Mouse (Mus musculus): ENCODE data around the gene Pts. TPM values are rescaled to one million over a fixed set of nuclear protein-coding genes. Genes with fewer than 3 reads are reported as not detected.

Pts gene
- polyA plus RNA-seq (2012; rRNA removed) = 50.2 and 58.6 TPM in 2 replicates

DNA sequence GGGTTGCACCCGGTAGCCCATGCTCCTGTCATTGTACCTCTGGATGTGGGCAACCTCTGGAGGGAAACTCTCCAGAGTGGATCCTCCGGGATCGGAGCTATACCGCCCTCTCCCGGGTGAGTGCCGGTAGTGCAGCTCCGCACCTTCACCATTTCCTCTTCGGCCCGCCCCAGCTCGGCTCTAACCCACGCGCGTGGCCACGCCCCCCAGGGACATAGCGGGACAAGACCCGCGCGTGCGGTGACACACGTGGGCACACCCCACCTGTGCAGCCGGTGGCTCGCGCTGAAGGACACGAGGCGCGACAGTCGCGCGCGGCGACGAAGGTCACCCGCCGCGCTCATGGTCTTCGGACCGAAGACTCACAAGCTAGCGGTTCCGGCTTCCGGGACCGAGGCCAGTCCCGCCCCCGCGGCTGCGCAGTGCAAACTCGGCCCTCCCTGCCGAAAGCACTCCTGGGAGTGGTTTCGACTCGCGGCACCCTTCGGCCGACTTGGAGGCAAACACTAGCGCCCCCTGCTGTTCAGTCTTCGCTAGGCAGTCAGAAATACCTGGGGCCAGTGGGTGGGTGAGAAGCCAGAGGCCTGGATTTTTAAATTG lies at the start of gene Pts:
Gene Pts (minus strand): TSS at position 432 of the 600 bp plus-strand sequence.
- TF ChIP-seq POLR2A (IDR thresholded peaks at IDR 0.05; ENCODE audit: low read depth, low read length) (peak; percentile 93), CTCF (conservative IDR thresholded peaks at IDR 0.05; ENCODE audit: insufficient read depth, insufficient read length, low read depth, low read length) (peak; percentile 92)
- peak; percentile 98 for DNase-seq
- under 1% methylated on average over 54 of the region's 54 CpGs for WGBS
- H3K4me3 ChIP-seq (ENCODE audit: insufficient read depth, low read depth, low read length) = peak within 1 kb of the TSS; percentile 87
- no peaks in the 10 kb centered on the region for H3K36me3 ChIP-seq (ENCODE audit: control insufficient read depth, insufficient read depth, low read length)
- no peaks in the 10 kb centered on the region for H3K27me3 ChIP-seq (replicated peaks; ENCODE audit: control insufficient read depth, insufficient read depth, low read length)
- peak within 1 kb of the TSS; percentile 85 for H3K27ac ChIP-seq (ENCODE audit: insufficient read depth, low read depth, low read length)
- H3K4me1 ChIP-seq (ENCODE audit: control insufficient read depth, insufficient read depth, low read length) = peaks cover 11% of the 10 kb centered on the region

DNA sequence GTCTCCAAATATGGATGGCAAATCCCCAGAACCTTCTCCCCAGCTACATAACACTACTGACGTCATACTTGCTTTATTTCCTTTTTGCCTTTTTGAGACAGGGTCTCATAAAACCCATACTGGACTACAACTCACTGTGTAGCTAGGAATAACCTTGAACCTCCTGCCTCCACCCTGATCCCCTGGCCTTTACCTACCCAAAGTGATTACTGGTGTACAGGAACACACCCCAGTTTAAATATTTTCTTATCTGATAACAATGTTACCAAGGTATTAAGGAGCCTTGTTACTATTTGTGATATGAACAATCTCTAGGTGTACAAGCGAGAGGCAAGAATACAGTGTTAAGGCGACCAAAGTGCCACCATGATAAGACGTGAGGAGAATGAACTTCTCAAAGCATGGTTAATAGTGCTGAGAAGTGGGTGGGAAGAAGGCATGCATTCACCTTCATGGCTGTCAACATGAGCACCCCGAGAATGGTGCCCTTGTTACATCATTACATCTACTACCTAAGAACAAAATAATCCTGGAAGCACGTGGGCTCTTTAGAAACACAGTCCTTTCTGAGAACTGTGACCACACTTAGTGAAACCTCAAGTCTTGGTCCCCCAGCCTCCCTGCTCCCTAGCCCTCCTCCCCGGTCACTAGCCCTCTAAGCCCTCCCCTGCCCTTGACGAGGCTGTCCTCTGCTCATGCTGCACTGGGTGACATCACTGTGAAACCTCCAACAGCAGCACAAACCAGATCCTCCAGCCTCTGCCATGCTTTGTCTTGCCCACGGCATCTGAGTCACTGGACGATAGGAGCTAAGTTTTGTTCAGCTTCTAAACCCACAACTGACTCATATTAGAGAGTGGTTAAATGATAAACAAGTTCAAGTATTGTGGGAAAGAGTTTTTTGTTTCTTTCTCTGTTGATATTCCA lies 41.3 kb upstream of the Pts start:
- 76% methylated on average over 10 of the region's 10 CpGs for WGBS
- H3K27me3 ChIP-seq (replicated peaks; ENCODE audit: control insufficient read depth, insufficient read depth, low read length) = no peaks in the 10 kb centered on the region
- no peak overlapping the region for H3K4me3 ChIP-seq (ENCODE audit: insufficient read depth, low read depth, low read length)
- no peak for DNase-seq
- H3K4me1 ChIP-seq (ENCODE audit: control insufficient read depth, insufficient read depth, low read length) = no peaks in the 10 kb centered on the region
- TF ChIP-seq POLR2A (IDR thresholded peaks at IDR 0.05; ENCODE audit: low read depth, low read length) (no peak), CTCF (conservative IDR thresholded peaks at IDR 0.05; ENCODE audit: insufficient read depth, insufficient read length, low read depth, low read length) (no peak)
- no peaks in the 10 kb centered on the region for H3K36me3 ChIP-seq (ENCODE audit: control insufficient read depth, insufficient read depth, low read length)
- no peak overlapping the region for H3K27ac ChIP-seq (ENCODE audit: insufficient read depth, low read depth, low read length)

- no peak for TF ChIP-seq POLR2A (IDR thresholded peaks at IDR 0.05; ENCODE audit: low read depth, low read length)
- TF ChIP-seq CTCF (conservative IDR thresholded peaks at IDR 0.05; ENCODE audit: insufficient read depth, insufficient read length, low read depth, low read length) = no peak
- Histone ChIP-seq H3K36me3 (ENCODE audit: control insufficient read depth, insufficient read depth, low read length) (no peaks in the 10 kb centered on the region), H3K27ac (ENCODE audit: insufficient read depth, low read depth, low read length) (no peak overlapping the region), H3K4me3 (ENCODE audit: insufficient read depth, low read depth, low read length) (no peak overlapping the region), H3K4me1 (ENCODE audit: control insufficient read depth, insufficient read depth, low read length) (no peaks in the 10 kb centered on the region), H3K27me3 (replicated peaks; ENCODE audit: control insufficient read depth, insufficient read depth, low read length) (no peaks in the 10 kb centered on the region)
- 89% methylated on average over 2 of the region's 2 CpGs for WGBS
- no peak for DNase-seq
Measured at GRCm38 (mm10) chr9:50567881-50568280, 39.4 kb upstream of the Pts start.

- Histone ChIP-seq H3K27me3 (replicated peaks; ENCODE audit: control insufficient read depth, insufficient read depth, low read length) (no peaks in the 10 kb centered on the region), H3K4me1 (ENCODE audit: control insufficient read depth, insufficient read depth, low read length) (no peaks in the 10 kb centered on the region), H3K36me3 (ENCODE audit: control insufficient read depth, insufficient read depth, low read length) (no peaks in the 10 kb centered on the region), H3K4me3 (ENCODE audit: insufficient read depth, low read depth, low read length) (no peak overlapping the region), H3K27ac (ENCODE audit: insufficient read depth, low read depth, low read length) (no peak overlapping the region)
- no peak for DNase-seq
- TF ChIP-seq CTCF (conservative IDR thresholded peaks at IDR 0.05; ENCODE audit: insufficient read depth, insufficient read length, low read depth, low read length) (no peak), POLR2A (IDR thresholded peaks at IDR 0.05; ENCODE audit: low read depth, low read length) (no peak)
- WGBS = 84% methylated on average over 4 of the region's 4 CpGs
Measured at GRCm38 (mm10) chr9:50567372-50567771, 38.8 kb upstream of the Pts start.

GRCm38 (mm10) chr9:50565940-50566339 lies 37.4 kb upstream of the Pts start:
- TF ChIP-seq CTCF (conservative IDR thresholded peaks at IDR 0.05; ENCODE audit: insufficient read depth, insufficient read length, low read depth, low read length) (no peak), POLR2A (IDR thresholded peaks at IDR 0.05; ENCODE audit: low read depth, low read length) (no peak)
- no peaks in the 10 kb centered on the region for H3K27me3 ChIP-seq (replicated peaks; ENCODE audit: control insufficient read depth, insufficient read depth, low read length)
- no peak overlapping the region for H3K4me3 ChIP-seq (ENCODE audit: insufficient read depth, low read depth, low read length)
- no peaks in the 10 kb centered on the region for H3K4me1 ChIP-seq (ENCODE audit: control insufficient read depth, insufficient read depth, low read length)
- no peak overlapping the region for H3K27ac ChIP-seq (ENCODE audit: insufficient read depth, low read depth, low read length)
- 86% methylated on average over 4 of the region's 4 CpGs for WGBS
- H3K36me3 ChIP-seq (ENCODE audit: control insufficient read depth, insufficient read depth, low read length) = no peaks in the 10 kb centered on the region
- DNase-seq = no peak

DNA sequence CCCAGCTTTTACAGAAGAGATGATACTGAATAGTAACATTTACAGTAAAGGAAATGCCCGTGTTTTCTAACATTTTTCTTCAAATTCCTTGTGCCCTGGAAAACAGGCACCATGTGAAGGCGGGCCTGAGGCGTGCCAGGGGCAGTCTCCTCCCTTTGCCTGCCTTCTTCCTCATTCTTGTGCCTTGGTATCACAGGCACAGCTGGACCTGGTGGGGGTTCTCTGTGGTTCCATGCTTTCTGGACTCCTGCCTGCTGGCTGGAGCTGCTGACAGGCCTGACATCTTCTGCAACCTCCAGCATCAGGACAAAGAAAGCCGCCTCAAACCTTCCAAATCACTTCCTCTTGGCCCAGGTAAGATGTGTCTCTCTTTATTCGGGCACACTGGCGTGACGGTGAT lies 36.6 kb upstream of the Pts start:
- Histone ChIP-seq H3K36me3 (ENCODE audit: control insufficient read depth, insufficient read depth, low read length) (no peaks in the 10 kb centered on the region), H3K4me1 (ENCODE audit: control insufficient read depth, insufficient read depth, low read length) (no peaks in the 10 kb centered on the region), H3K27me3 (replicated peaks; ENCODE audit: control insufficient read depth, insufficient read depth, low read length) (no peaks in the 10 kb centered on the region), H3K27ac (ENCODE audit: insufficient read depth, low read depth, low read length) (no peak overlapping the region), H3K4me3 (ENCODE audit: insufficient read depth, low read depth, low read length) (no peak overlapping the region)
- TF ChIP-seq POLR2A (IDR thresholded peaks at IDR 0.05; ENCODE audit: low read depth, low read length) = no peak
- TF ChIP-seq CTCF (conservative IDR thresholded peaks at IDR 0.05; ENCODE audit: insufficient read depth, insufficient read length, low read depth, low read length) = no peak
- DNase-seq = no peak
- 79% methylated on average over 7 of the region's 7 CpGs for WGBS

DNA sequence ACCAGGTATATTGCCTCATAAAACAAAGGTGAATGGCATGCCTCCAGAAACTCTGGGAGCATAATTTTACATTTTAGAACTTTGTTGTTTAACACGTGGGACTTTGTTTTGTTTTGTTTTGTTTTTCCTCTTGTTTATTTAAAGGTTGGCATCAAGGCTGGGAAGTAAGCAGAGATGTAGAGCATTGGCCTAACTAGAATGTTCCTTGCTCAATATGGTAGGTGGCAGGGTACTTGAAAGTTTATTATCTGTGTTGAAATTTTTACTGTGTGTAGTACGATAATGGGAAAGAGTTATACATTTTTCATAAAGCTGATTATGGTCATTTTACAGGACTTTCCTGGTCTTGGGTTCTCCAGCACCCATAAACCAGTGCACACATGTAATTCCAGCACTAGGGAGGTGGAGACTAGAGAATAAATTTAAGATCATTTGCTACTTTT lies 33.4 kb upstream of the Pts start:
- no peaks in the 10 kb centered on the region for H3K27me3 ChIP-seq (replicated peaks; ENCODE audit: control insufficient read depth, insufficient read depth, low read length)
- WGBS = 64% methylated on average over 2 of the region's 2 CpGs
- no peak overlapping the region for H3K27ac ChIP-seq (ENCODE audit: insufficient read depth, low read depth, low read length)
- no peak overlapping the region for H3K4me3 ChIP-seq (ENCODE audit: insufficient read depth, low read depth, low read length)
- no peaks in the 10 kb centered on the region for H3K36me3 ChIP-seq (ENCODE audit: control insufficient read depth, insufficient read depth, low read length)
- TF ChIP-seq POLR2A (IDR thresholded peaks at IDR 0.05; ENCODE audit: low read depth, low read length) (no peak), CTCF (conservative IDR thresholded peaks at IDR 0.05; ENCODE audit: insufficient read depth, insufficient read length, low read depth, low read length) (no peak)
- H3K4me1 ChIP-seq (ENCODE audit: control insufficient read depth, insufficient read depth, low read length) = no peaks in the 10 kb centered on the region
- no peak for DNase-seq

Data from kidney, adult 2 months (tissue).